Mouse (Mus musculus) G1E (cell line): ENCODE results near the gene Fgfr2.

ENCODE experiments used
- CTCF ChIP-seq: IDR thresholded peaks from 2 replicates; pipeline ENCODE4 v1.5.1; 2012; ENCODE audit warnings: low read depth, low read length, inconsistent platforms, mixed read lengths
- GATA1 ChIP-seq: IDR thresholded peaks from 2 replicates; pipeline ENCODE4 v1.6.1; 2012; ENCODE audit warnings: borderline replicate concordance, low read length, inconsistent platforms, mixed read lengths
- GATA2 ChIP-seq: IDR thresholded peaks from 2 replicates; pipeline ENCODE4 v1.6.1; 2012; ENCODE audit warnings: low read depth, low read length, inconsistent platforms, borderline replicate concordance
- POLR2AphosphoS5 ChIP-seq: IDR thresholded peaks from 2 replicates; pipeline ENCODE4 v1.6.1; 2012; ENCODE audit warnings: low read depth, low read length, inconsistent platforms; ENCODE audit not compliant: insufficient replicate concordance
- TAL1 ChIP-seq: conservative IDR thresholded peaks from 2 replicates; pipeline ENCODE4 v1.6.1; 2012; ENCODE audit warnings: low read depth, low read length, inconsistent platforms, mixed read lengths

- TF ChIP-seq CTCF (no peak), POLR2AphosphoS5 (no peak), TAL1 (no peak), GATA1 (no peak), GATA2 (no peak)
Observed at GRCm38 (mm10) chr7:132658058-132658450, 465.1 kb downstream of the Fgfr2 start.
